In the genomic region with DNA sequence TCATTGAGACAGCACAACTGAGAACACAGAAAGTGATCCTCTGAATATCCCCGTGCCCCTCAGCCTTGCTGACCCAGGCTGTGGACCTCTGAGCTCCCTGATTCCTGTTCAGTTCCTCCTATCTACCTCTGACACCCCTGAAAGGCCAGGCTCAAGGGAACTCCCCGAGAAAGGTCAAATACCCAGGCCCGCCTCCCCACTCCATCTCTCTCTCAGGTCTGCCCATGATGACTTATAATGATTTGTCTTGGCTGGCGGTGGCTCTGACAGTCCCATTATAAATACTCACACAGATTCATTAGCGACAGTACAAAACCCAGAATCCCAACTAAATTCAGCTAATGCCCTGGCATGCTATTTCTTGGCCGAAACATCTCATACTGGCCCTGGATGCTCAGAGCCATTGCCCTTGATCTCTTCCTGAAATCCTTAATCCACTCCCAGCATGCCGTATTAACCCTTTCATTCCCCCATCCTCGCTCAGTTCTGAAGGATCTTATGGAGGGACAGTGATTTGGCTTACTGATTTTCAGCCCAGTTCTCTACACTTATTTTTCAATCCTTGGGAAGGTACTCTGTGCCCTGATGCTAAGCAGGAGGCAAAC, we compare ENCODE assay signal across 25 mouse cellular contexts.
DNase-seq lines count a peak whose midpoint lies in the region; ATAC-seq and TF ChIP-seq lines count a peak whose summit lies in the region.
"Had no signal": no experiment of that assay in that cellular context is flagged by ENCODE, and none has a peak within 500 bp of the region (broad histone marks: within the 10 kb centered on the region; RNA-seq: fewer than 3 reads in every experiment).

No protein-coding gene starts in this region.

- TF ChIP-seq POLR2A in brain, embryonic 14.5 days (IDR thresholded peaks at IDR 0.05; ENCODE audit: borderline replicate concordance, extremely low read depth, insufficient read depth, insufficient read length, poor library complexity, severe bottlenecking): no peak

- H3K27me3 ChIP-seq in midbrain, embryonic 14.5 days (ENCODE audit: control insufficient read depth, insufficient read depth, low read length): no peaks in the 10 kb centered on the region
- peaks cover 13% of the 10 kb centered on the region; the same call in 1 of the 2 replicates for H3K27me3 ChIP-seq in midbrain, embryonic 10.5 days (ENCODE audit: low read depth, poor library complexity, severe bottlenecking)
- H3K27me3 ChIP-seq in hindbrain, embryonic 14.5 days (ENCODE audit: control insufficient read depth, insufficient read depth, low read length): no peaks in the 10 kb centered on the region
- H3K27me3 ChIP-seq: heart, embryonic 15.5 days; hindbrain, embryonic 12.5 days; kidney, embryonic 15.5 days; megakaryocyte, embryonic 14.5 days; midbrain, embryonic 13.5 days had no signal

- H3K36me3 ChIP-seq in midbrain, embryonic 14.5 days (ENCODE audit: control insufficient read depth, insufficient read depth, low read length): no peaks in the 10 kb centered on the region
- no peaks in the 10 kb centered on the region for H3K36me3 ChIP-seq in midbrain, embryonic 10.5 days
- no peaks in the 10 kb centered on the region for H3K36me3 ChIP-seq in hindbrain, embryonic 14.5 days (replicated peaks; ENCODE audit: control insufficient read depth, insufficient read depth)
- H3K36me3 ChIP-seq: heart, embryonic 15.5 days; hindbrain, embryonic 12.5 days; kidney, embryonic 15.5 days; limb, embryonic 12.5 days; midbrain, embryonic 13.5 days had no signal

- H3K4me3 ChIP-seq in midbrain, embryonic 14.5 days (replicated peaks; ENCODE audit: low read depth, low read length): no peak overlapping the region
- H3K4me3 ChIP-seq in midbrain, embryonic 10.5 days: no peak overlapping the region
- no peak overlapping the region for H3K4me3 ChIP-seq in hindbrain, embryonic 14.5 days (replicated peaks; ENCODE audit: low read length)
- H3K4me3 ChIP-seq: erythroblast, embryonic 14.5 days; gastrocnemius, adult 2 months; heart, embryonic 15.5 days; hindbrain, embryonic 12.5 days; kidney, embryonic 15.5 days; limb, embryonic 12.5 days; megakaryocyte, embryonic 14.5 days; midbrain, embryonic 13.5 days had no signal

- H3K9ac ChIP-seq in midbrain, embryonic 14.5 days (replicated peaks; ENCODE audit: low read length): no peak overlapping the region
- H3K9ac ChIP-seq in hindbrain, embryonic 14.5 days: no peak overlapping the region
- H3K9ac ChIP-seq: heart, embryonic 15.5 days; hindbrain, embryonic 12.5 days; kidney, embryonic 15.5 days; limb, embryonic 12.5 days; liver, postnatal 0 days; midbrain, embryonic 13.5 days had no signal

- 30% methylated on average over 8 of the region's 8 CpGs for WGBS in midbrain, embryonic 14.5 days
- WGBS in midbrain, embryonic 10.5 days: 35% methylated on average over 8 of the region's 8 CpGs
- 42% methylated on average over 8 of the region's 8 CpGs for WGBS in hindbrain, embryonic 14.5 days

- ATAC-seq in midbrain, embryonic 14.5 days (ENCODE audit: low FRiP score, low TSS enrichment): no peak
- ATAC-seq in hindbrain, embryonic 14.5 days (ENCODE audit: low FRiP score): no peak
- ATAC-seq: CD4-positive, CD25-positive, alpha-beta regulatory T cell, adult 4 months; forebrain, embryonic 16.5 days; liver, postnatal 0 days; midbrain, embryonic 13.5 days had no signal

- no peak overlapping the region for H3K4me2 ChIP-seq in midbrain, embryonic 14.5 days (ENCODE audit: low read length)
- no peak overlapping the region for H3K4me2 ChIP-seq in hindbrain, embryonic 14.5 days (replicated peaks)
- H3K4me2 ChIP-seq: heart, embryonic 15.5 days; hindbrain, embryonic 12.5 days; kidney, embryonic 15.5 days; limb, embryonic 12.5 days; midbrain, embryonic 13.5 days had no signal

- no peak overlapping the region for H3K27ac ChIP-seq in midbrain, embryonic 14.5 days (replicated peaks; ENCODE audit: low read depth, low read length)
- no peak overlapping the region for H3K27ac ChIP-seq in midbrain, embryonic 10.5 days (replicated peaks)
- H3K27ac ChIP-seq in hindbrain, embryonic 14.5 days: no peak overlapping the region
- H3K27ac ChIP-seq: gastrocnemius, adult 2 months; heart, embryonic 15.5 days; hindbrain, embryonic 12.5 days; kidney, embryonic 15.5 days; limb, embryonic 12.5 days; midbrain, embryonic 13.5 days had no signal

- DNase-seq in cerebellum, adult 9-10 months: peak; percentile 23
- DNase-seq in cerebellum, adult 11-12 months: no peak
- peak; percentile 68 for DNase-seq in heart, adult 11 months
- no peak for DNase-seq in heart, adult 9 months (ENCODE audit: low spot score in 2 of 2)
- DNase-seq in midbrain, embryonic 14.5 days: peak; percentile 57
- no peak for DNase-seq in midbrain, embryonic 10.5 days (ENCODE audit: low spot score)
- peak; percentile 66 for DNase-seq in brain, embryonic 14.5 days (ENCODE audit: low read depth)
- no peak for DNase-seq in hindbrain, embryonic 14.5 days (ENCODE audit: low spot score)
- DNase-seq: cerebellum, postnatal 36 days; gastrocnemius, adult 2 months; gastrocnemius, postnatal 36 days; kidney, adult 18-20 months; kidney, postnatal 25 days; liver, postnatal 0 days; lung, postnatal 36 days; right cerebral cortex, postnatal 14 days had no signal

- no peaks in the 10 kb centered on the region; the same call in none of the 2 replicates for H3K4me1 ChIP-seq in midbrain, embryonic 14.5 days (ENCODE audit: control insufficient read depth, insufficient read depth, low read length)
- peaks cover 27% of the 10 kb centered on the region for H3K4me1 ChIP-seq in midbrain, embryonic 10.5 days
- H3K4me1 ChIP-seq in hindbrain, embryonic 14.5 days (replicated peaks; ENCODE audit: control insufficient read depth, insufficient read depth, low read length): peaks cover 9% of the 10 kb centered on the region; the same call in 1 of the 2 replicates
- H3K4me1 ChIP-seq: kidney, embryonic 15.5 days; megakaryocyte, embryonic 14.5 days had no signal

- no peaks in the 10 kb centered on the region for H3K9me3 ChIP-seq in midbrain, embryonic 14.5 days (ENCODE audit: control insufficient read depth, low read length)
- no peaks in the 10 kb centered on the region for H3K9me3 ChIP-seq in midbrain, embryonic 10.5 days (replicated peaks)
- H3K9me3 ChIP-seq in hindbrain, embryonic 14.5 days (ENCODE audit: control insufficient read depth, low read length): no peaks in the 10 kb centered on the region
- H3K9me3 ChIP-seq: heart, embryonic 15.5 days; hindbrain, embryonic 12.5 days; kidney, embryonic 15.5 days; limb, embryonic 12.5 days; midbrain, embryonic 13.5 days had no signal

- TF ChIP-seq CTCF in brain, embryonic 14.5 days (IDR thresholded peaks at IDR 0.05; ENCODE audit: borderline replicate concordance, extremely low read depth, insufficient read depth, insufficient read length): no peak

Comparison
In these comparisons a context has a peak if more than half of its experiments do, and no peak if none do; other contexts are left out.
1. DNase-seq: peak in cerebellum, adult 9-10 months (single experiment), heart, adult 11 months (single experiment), midbrain, embryonic 14.5 days (single experiment) and brain, embryonic 14.5 days (single experiment); none in cerebellum, adult 11-12 months (single experiment), heart, adult 9 months (0 of 2), midbrain, embryonic 10.5 days (single experiment) and hindbrain, embryonic 14.5 days (single experiment).